Mouse (Mus musculus) layer of hippocampus, postnatal 25 days (tissue): ENCODE data around the gene Isg20. TPM values are rescaled to one million over a fixed set of nuclear protein-coding genes. Genes with fewer than 3 reads are reported as not detected.
A peak's percentile ranks its signal among the peaks of the same experiment; 100 is the strongest.

ENCODE experiments used
- DNase-seq, 2 experiments: peaks; one replicate each; pipeline ENCODE4 v3.0.0; 2022; ENCODE audit warnings: mixed read lengths in 2 of 2, low spot score in 1 of 2; ENCODE audit errors: extremely low spot score in 1 of 2
- total RNA-seq, 2 experiments: library from RNA; stranded (reverse); gene quantifications; 2 replicates each; pipeline ENCODE4 v1.2.3; 2021

The Isg20 gene
- 1 to 10 TPM; 1.1 to 1.2 TPM for total RNA-seq

- DNase-seq: no peak
Observed at GRCm38 (mm10) chr7:78912974-78913474, at the start of gene Isg20. Gene Isg20, plus strand, starts transcription at chr7:78913424.

- DNase-seq: no peak
Observed at GRCm38 (mm10) chr7:78863796-78864445, 49.3 kb upstream of the Isg20 start.

- no peak for DNase-seq
Observed at GRCm38 (mm10) chr7:78864446-78864802, 48.8 kb upstream of the Isg20 start.

- no peak for DNase-seq
Observed at GRCm38 (mm10) chr7:78865212-78865949, 47.8 kb upstream of the Isg20 start.

GRCm38 (mm10) chr7:78868731-78869130 is 44.5 kb upstream of the Isg20 start:
- DNase-seq: no peak

GRCm38 (mm10) chr7:78872366-78872765 is 40.9 kb upstream of the Isg20 start:
- no peak for DNase-seq

- no peak for DNase-seq
Observed at GRCm38 (mm10) chr7:78872831-78873230, 40.4 kb upstream of the Isg20 start.

GRCm38 (mm10) chr7:78881607-78882468 is 31.4 kb upstream of the Isg20 start:
- no peak for DNase-seq

GRCm38 (mm10) chr7:78882469-78882837 is 30.8 kb upstream of the Isg20 start:
- peak; percentile 42 to 67 for DNase-seq

- DNase-seq: no peak
Observed at GRCm38 (mm10) chr7:78883016-78883725, 30.1 kb upstream of the Isg20 start.

GRCm38 (mm10) chr7:78883726-78884060 is 29.5 kb upstream of the Isg20 start:
- no peak for DNase-seq

- no peak for DNase-seq
Observed at GRCm38 (mm10) chr7:78884139-78884538, 29.1 kb upstream of the Isg20 start.

GRCm38 (mm10) chr7:78885404-78885803 is 27.8 kb upstream of the Isg20 start:
- no peak for DNase-seq

- no peak for DNase-seq
Observed at GRCm38 (mm10) chr7:78886496-78886895, 26.7 kb upstream of the Isg20 start.

GRCm38 (mm10) chr7:78887431-78887842 is 25.8 kb upstream of the Isg20 start:
- DNase-seq: no peak

GRCm38 (mm10) chr7:78890641-78891040 is 22.6 kb upstream of the Isg20 start:
- DNase-seq: peak; percentile 91 to 99

GRCm38 (mm10) chr7:78893917-78894316 is 19.3 kb upstream of the Isg20 start:
- no peak for DNase-seq

GRCm38 (mm10) chr7:78895021-78895652 is 18.1 kb upstream of the Isg20 start:
- DNase-seq: no peak

GRCm38 (mm10) chr7:78895653-78896333 is 17.4 kb upstream of the Isg20 start, which contains the start of gene Aen:
Gene Aen, plus strand, starts transcription at chr7:78895854.
- DNase-seq: peak; percentile 80 to 87
